Mouse (Mus musculus) E14TG2a.4 (cell line): Measurements from ENCODE around the gene 2310009B15Rik.

Experiments used
- CTCF ChIP-seq: conservative IDR thresholded peaks from 2 replicates; pipeline ENCODE4 v1.5.1; 2014; ENCODE audit warnings: low read length
- POU5F1 ChIP-seq: IDR thresholded peaks from 2 replicates; pipeline ENCODE4 v1.6.1; 2014; ENCODE audit warnings: low read length, borderline replicate concordance

GRCm38 (mm10) chr1:138822985-138823322 lies 33.7 kb downstream of the 2310009B15Rik start:
- TF ChIP-seq CTCF (no peak), POU5F1 (no peak)
